Mouse (Mus musculus) macrophage (primary cell): ENCODE measurements around the gene Napepld. TPM values are rescaled to one million over a fixed set of nuclear protein-coding genes. Genes with fewer than 3 reads are reported as not detected.
"Not testable (repeated sequence)": the region's sequence is repeated elsewhere in the genome, so short reads cannot be mapped to it uniquely, and the experiment has no call there.

ENCODE experiments used
- H3K27ac ChIP-seq: fragments of 350-480 bp; formaldehyde crosslinking; 2 replicates; pipeline ENCODE4 v1.9.0; 2021
- H3K36me3 ChIP-seq: fragments of 350-480 bp; formaldehyde crosslinking; 2 replicates; pipeline ENCODE4 v1.9.0; 2021; ENCODE audit errors: inconsistent target
- H3K4me3 ChIP-seq: fragments of 350-480 bp; formaldehyde crosslinking; 2 replicates; pipeline ENCODE4 v1.9.0; 2021; ENCODE audit errors: inconsistent target
- H3K79me2 ChIP-seq: fragments of 350-480 bp; formaldehyde crosslinking; 2 replicates; pipeline ENCODE4 v1.9.0; 2021; ENCODE audit errors: inconsistent target
- WGBS: methylation state at CpG from one replicate; pipeline ENCODE4 v1.1.7; 2026; ENCODE audit warnings: inconsistent platforms; ENCODE audit not compliant: missing documents; 5-methylcytosine and 5-hydroxymethylcytosine counted together
- polyA plus RNA-seq: library from polyadenylated mRNA; stranded (reverse); fragments of 250-400 nt; gene quantifications from 3 replicates; pipeline ENCODE4 v1.2.4, GENCODE M21; 2018; ENCODE audit warnings: inconsistent platforms

Gene Napepld
- polyA plus RNA-seq, 1 experiment from 2014 or later, result 4.8 TPM

GRCm38 (mm10) chr5:21625916-21626315, 75.3 kb downstream of the Napepld start:
- no peaks in the 10 kb centered on the region for H3K79me2 ChIP-seq
- H3K36me3 ChIP-seq, result no peaks in the 10 kb centered on the region
- no peak overlapping the region for H3K4me3 ChIP-seq
- H3K27ac ChIP-seq, result no peak overlapping the region

DNA sequence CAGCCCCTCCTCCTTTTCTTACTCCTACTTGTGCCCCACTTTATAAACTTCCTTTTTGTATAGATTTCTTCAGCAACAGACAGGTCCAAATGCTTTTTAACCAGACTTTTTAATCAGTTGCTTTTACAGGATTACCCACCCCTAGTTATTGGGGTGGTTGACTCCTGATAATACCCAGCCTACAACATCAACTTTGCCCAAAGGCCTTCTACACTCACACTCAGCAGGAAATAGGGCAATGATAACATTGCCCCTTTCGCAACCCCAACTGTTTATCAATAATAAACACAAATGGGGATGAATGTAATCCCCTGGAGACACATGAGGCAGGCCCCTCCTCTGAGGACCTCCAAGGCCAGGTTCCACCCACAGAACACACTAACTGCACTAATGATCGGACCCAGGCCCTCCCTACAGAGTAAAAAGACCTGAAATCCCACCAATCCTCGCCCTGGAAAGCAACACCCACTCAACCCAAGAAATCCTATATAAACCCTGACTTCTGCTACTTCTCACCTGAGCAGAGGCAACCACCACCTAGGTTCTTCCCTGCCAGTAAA, 84.7 kb downstream of the Napepld start:
- 100% methylated on average over 2 of the region's 3 CpGs for WGBS
- Histone ChIP-seq H3K4me3 (no peak overlapping the region), H3K79me2 (no peaks in the 10 kb centered on the region), H3K36me3 (no peaks in the 10 kb centered on the region), H3K27ac (no peak overlapping the region)

DNA sequence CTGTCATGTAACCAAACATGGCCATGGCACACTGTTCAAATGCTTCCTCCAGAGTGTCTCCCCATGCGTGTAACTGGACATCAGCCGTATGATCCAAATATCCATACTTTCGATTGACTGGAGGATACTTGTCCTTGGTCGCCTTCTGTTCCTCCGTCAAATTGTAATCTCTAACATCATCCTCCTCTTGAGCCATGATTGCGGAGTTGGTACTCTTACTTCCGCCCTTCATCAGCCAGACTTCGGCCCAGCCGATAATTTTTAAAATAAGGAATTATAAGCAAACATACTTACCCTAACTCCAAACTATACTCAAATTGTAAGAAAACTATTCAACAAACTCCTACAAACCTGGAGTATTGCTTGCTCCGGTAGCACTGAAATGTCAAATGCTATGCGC, 86.9 kb downstream of the Napepld start:
- not testable (repeated sequence) for H3K27ac ChIP-seq, H3K36me3 ChIP-seq, H3K4me3 ChIP-seq, H3K79me2 ChIP-seq
- WGBS, result 95% methylated on average over 11 of the region's 11 CpGs

Other genes with a start within 250 kb of the Napepld start
- gene Lrrc17, start 157.8 kb downstream of the Napepld start, polyA plus RNA-seq, result not detected in 3 replicates
- gene Fbxl13, start 55.8 kb downstream of the Napepld start, polyA plus RNA-seq, result not detected in 3 replicates
- gene Armc10, start 55.6 kb downstream of the Napepld start, polyA plus RNA-seq, result 25.3 to 27.4 TPM (median 26.0 TPM) in 3 replicates
- gene Pmpcb, start 35.7 kb upstream of the Napepld start, polyA plus RNA-seq, result 44.9 to 107 TPM (median 54.7 TPM) in 3 replicates
- 34.1 to 81.4 TPM (median 62.3 TPM) in 3 replicates for gene Dnajc2, start 83.9 kb upstream of the Napepld start, polyA plus RNA-seq
- 85.7 to 124 TPM (median 98.6 TPM) in 3 replicates for gene Psmc2, start 83.9 kb upstream of the Napepld start, polyA plus RNA-seq
- gene Slc26a5, start 164.2 kb upstream of the Napepld start, polyA plus RNA-seq, result not detected in 3 replicates